In the genomic region with DNA sequence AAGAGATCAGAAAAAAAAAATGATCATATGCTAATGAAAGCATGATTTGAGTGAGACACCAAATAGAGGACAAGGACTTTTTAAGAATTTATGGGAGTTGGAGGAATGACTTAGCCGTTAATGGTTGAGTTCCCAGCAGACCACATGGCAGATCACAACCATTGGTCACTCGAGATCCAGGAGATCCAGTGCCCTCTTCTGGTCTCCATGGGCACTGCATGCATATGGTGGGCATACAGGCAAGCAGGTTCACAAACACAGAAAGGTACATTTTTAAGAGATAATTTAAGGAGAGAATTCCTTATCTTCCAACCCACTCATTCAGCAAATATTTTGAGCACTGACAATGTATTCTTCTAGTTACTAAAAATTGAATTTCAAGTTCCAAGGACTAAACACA, we compare ENCODE assay signal across 42 mouse cellular contexts. TPM values are rescaled to one million over a fixed set of nuclear protein-coding genes. Genes with fewer than 3 reads are reported as not detected.
DNase-seq lines count a peak whose midpoint lies in the region; ATAC-seq and TF ChIP-seq lines count a peak whose summit lies in the region.
"Had no signal": no experiment of that assay in that cellular context is flagged by ENCODE, and none has a peak within 500 bp of the region (broad histone marks: within the 10 kb centered on the region; RNA-seq: fewer than 3 reads in every experiment).

No protein-coding gene starts in this region.

- H3K9me3 ChIP-seq in liver, embryonic 14.5 days (ENCODE audit: control insufficient read depth, low read length) = no peaks in the 10 kb centered on the region
- no peaks in the 10 kb centered on the region for H3K9me3 ChIP-seq in liver, embryonic 11.5 days (ENCODE audit: control insufficient read depth, low read length)
- 0 out of 2 replicates have a peak, but pooled peaks cover 2% of the 10 kb centered on the region for H3K9me3 ChIP-seq in ES-Bruce4 (replicated peaks; ENCODE audit: control insufficient read depth, insufficient read depth, low read length, poor library complexity, severe bottlenecking)
- H3K9me3 ChIP-seq: forebrain, embryonic 13.5 days; heart, embryonic 10.5 days; heart, embryonic 15.5 days; hindbrain, embryonic 12.5 days; midbrain, embryonic 13.5 days; neural tube, embryonic 15.5 days had no signal

- no peak overlapping the region for H3K9ac ChIP-seq in heart, adult 2 months (ENCODE audit: low read depth, low read length)
- H3K9ac ChIP-seq in liver, embryonic 14.5 days (replicated peaks) = no peak overlapping the region
- no peak overlapping the region for H3K9ac ChIP-seq in liver, embryonic 11.5 days (ENCODE audit: low read depth, low read length)
- H3K9ac ChIP-seq in ES-Bruce4 (ENCODE audit: low read depth, poor library complexity, severe bottlenecking) = no peak overlapping the region
- H3K9ac ChIP-seq: forebrain, embryonic 13.5 days; heart, embryonic 15.5 days; hindbrain, embryonic 12.5 days; midbrain, embryonic 13.5 days; neural tube, embryonic 15.5 days had no signal

- WGBS in heart, adult 2 months = 91% methylated on average over 2 of the region's 2 CpGs
- 54% methylated on average over 2 of the region's 2 CpGs for WGBS in liver, embryonic 14.5 days (ENCODE audit: insufficient replicate concordance)
- WGBS in liver, embryonic 11.5 days = 86% methylated on average over 2 of the region's 2 CpGs

- no peaks in the 10 kb centered on the region for H3K36me3 ChIP-seq in heart, adult 2 months (ENCODE audit: control insufficient read depth, insufficient read depth, low read length)
- no peaks in the 10 kb centered on the region for H3K36me3 ChIP-seq in liver, embryonic 14.5 days (replicated peaks; ENCODE audit: control insufficient read depth, insufficient read depth, low read depth)
- no peaks in the 10 kb centered on the region for H3K36me3 ChIP-seq in liver, embryonic 11.5 days (ENCODE audit: control insufficient read depth, insufficient read depth, low read length)
- no peaks in the 10 kb centered on the region for H3K36me3 ChIP-seq in ES-Bruce4 (ENCODE audit: control insufficient read depth, insufficient read depth, low read length, poor library complexity, severe bottlenecking)
- H3K36me3 ChIP-seq: G1E; heart, embryonic 10.5 days; heart, embryonic 15.5 days had no signal

- no peak for DNase-seq in heart, adult 2 months
- no peak for DNase-seq in heart, postnatal 4 days
- DNase-seq in liver, embryonic 14.5 days (ENCODE audit: low read depth in 3 of 3, low spot score in 3 of 3) = no peak
- no peak for DNase-seq in liver, embryonic 11.5 days (ENCODE audit: low spot score)
- DNase-seq in ZHBTc4 (ENCODE audit: low read depth, low spot score) = peak; percentile 25
- DNase-seq in B cell, adult 2 months = no peak
- DNase-seq: adrenal gland, adult 2 months; cerebellum, postnatal 10 days; gastrocnemius, postnatal 14 days; kidney, adult 11 months; kidney, postnatal 36 days; layer of hippocampus, postnatal 36 days; lung, adult 18-20 months; lung, postnatal 4 days; retina, postnatal 1 day; right cerebral cortex, postnatal 14 days; thymus, adult 18-20 months; thymus, postnatal 36 days had no signal

- H3K4me1 ChIP-seq in heart, adult 2 months (ENCODE audit: control insufficient read depth, insufficient read depth, low read length) = peaks cover 1% of the 10 kb centered on the region; the same call in 1 of the 2 replicates
- H3K4me1 ChIP-seq in liver, embryonic 14.5 days (replicated peaks; ENCODE audit: control insufficient read depth in 2 of 2, insufficient read depth in 2 of 2, low read length in 1 of 2) = no peaks in the 10 kb centered on the region
- H3K4me1 ChIP-seq in liver, embryonic 11.5 days (replicated peaks; ENCODE audit: control insufficient read depth, insufficient read depth, low read length) = no peaks in the 10 kb centered on the region
- H3K4me1 ChIP-seq in ES-Bruce4 (ENCODE audit: control insufficient read depth, insufficient read depth, low read length) = no peaks in the 10 kb centered on the region
- H3K4me1 ChIP-seq: heart, embryonic 10.5 days; heart, embryonic 15.5 days; hindbrain, embryonic 12.5 days; megakaryocyte, embryonic 14.5 days; midbrain, embryonic 13.5 days had no signal

- no peak overlapping the region for H3K4me2 ChIP-seq in liver, embryonic 14.5 days (ENCODE audit: low read depth)
- H3K4me2 ChIP-seq in liver, embryonic 11.5 days = no peak overlapping the region
- H3K4me2 ChIP-seq: forebrain, embryonic 13.5 days; heart, embryonic 15.5 days; hindbrain, embryonic 12.5 days; midbrain, embryonic 13.5 days; neural tube, embryonic 15.5 days had no signal

- H3K4me3 ChIP-seq in heart, adult 2 months = no peak overlapping the region
- no peak overlapping the region for H3K4me3 ChIP-seq in liver, embryonic 14.5 days (ENCODE audit: insufficient read depth in 1 of 2, low read depth in 2 of 2, low read length in 2 of 2)
- no peak overlapping the region for H3K4me3 ChIP-seq in liver, embryonic 11.5 days (ENCODE audit: low read depth, low read length)
- H3K4me3 ChIP-seq in ES-Bruce4 (ENCODE audit: low read depth, low read length) = no peak overlapping the region
- H3K4me3 ChIP-seq: forebrain, embryonic 13.5 days; heart, embryonic 10.5 days; heart, embryonic 15.5 days; hindbrain, embryonic 12.5 days; megakaryocyte, embryonic 14.5 days; midbrain, embryonic 13.5 days; neural tube, embryonic 15.5 days had no signal

- 0 out of 2 replicates have a peak, but pooled peaks have one; percentile 12 for TF ChIP-seq CTCF in heart, adult 2 months (IDR thresholded peaks at IDR 0.05)
- 0 out of 2 replicates have a peak, but pooled peaks have one; percentile 7 for TF ChIP-seq CTCF in liver, embryonic 14.5 days (IDR thresholded peaks at IDR 0.05; ENCODE audit: low read depth)
- peak; percentile 3 for TF ChIP-seq CTCF in ES-Bruce4 (IDR thresholded peaks at IDR 0.05; ENCODE audit: low read depth, low read length)

- no peak for TF ChIP-seq POLR2A in heart, adult 2 months (IDR thresholded peaks at IDR 0.05; ENCODE audit: insufficient read depth, low read depth, low read length)
- TF ChIP-seq POLR2A in ES-Bruce4 (IDR thresholded peaks at IDR 0.05; ENCODE audit: insufficient read depth, low read length) = no peak

- no peaks in the 10 kb centered on the region for H3K27me3 ChIP-seq in heart, adult 2 months (ENCODE audit: control insufficient read depth, insufficient read depth, low read length)
- no peaks in the 10 kb centered on the region for H3K27me3 ChIP-seq in liver, embryonic 14.5 days (ENCODE audit: control insufficient read depth, insufficient read depth, low read length)
- no peaks in the 10 kb centered on the region for H3K27me3 ChIP-seq in liver, embryonic 11.5 days (replicated peaks; ENCODE audit: control insufficient read depth, insufficient read depth, low read length)
- no peaks in the 10 kb centered on the region for H3K27me3 ChIP-seq in ES-Bruce4 (ENCODE audit: control insufficient read depth, insufficient read depth, low read length, poor library complexity, severe bottlenecking)
- H3K27me3 ChIP-seq: forebrain, embryonic 13.5 days; heart, embryonic 15.5 days; hindbrain, embryonic 12.5 days; megakaryocyte, embryonic 14.5 days; midbrain, embryonic 13.5 days; neural tube, embryonic 15.5 days had no signal

- no peaks in the 10 kb centered on the region for H3K79me2 ChIP-seq in heart, adult 2 months (replicated peaks; ENCODE audit: control insufficient read depth, insufficient read depth, low read length)

- intact Hi-C loops in heart, adult 2 months (cut with DNase I) = no loop called here

- no peak overlapping the region for H3K27ac ChIP-seq in heart, adult 2 months
- no peak overlapping the region for H3K27ac ChIP-seq in liver, embryonic 14.5 days
- H3K27ac ChIP-seq in liver, embryonic 11.5 days (ENCODE audit: low read depth, low read length) = no peak overlapping the region
- H3K27ac ChIP-seq in ES-Bruce4 (ENCODE audit: insufficient read depth, low read length) = no peak overlapping the region
- H3K27ac ChIP-seq: forebrain, embryonic 13.5 days; heart, embryonic 10.5 days; heart, embryonic 15.5 days; hindbrain, embryonic 12.5 days; midbrain, embryonic 13.5 days had no signal

- TF ChIP-seq EP300 in heart, adult 2 months (IDR thresholded peaks at IDR 0.05; ENCODE audit: insufficient read depth, low read depth, low read length) = no peak
- no peak for TF ChIP-seq EP300 in liver, embryonic 14.5 days (IDR thresholded peaks at IDR 0.05; ENCODE audit: low read depth)
- no peak for TF ChIP-seq EP300 in ES-Bruce4 (IDR thresholded peaks at IDR 0.05; ENCODE audit: insufficient read depth, low read depth, low read length)

- no peak for ATAC-seq in liver, embryonic 14.5 days (ENCODE audit: insufficient read depth)
- ATAC-seq in liver, embryonic 11.5 days (replicated peaks; ENCODE audit: low FRiP score) = no peak
- ATAC-seq in erythroblast, adult 5-6 weeks (replicated peaks; ENCODE audit: low FRiP score, poor library complexity, severe bottlenecking) = no peak
- ATAC-seq: CD4-positive, CD25-positive, alpha-beta regulatory T cell, adult 4 months; forebrain, embryonic 13.5 days; lung, postnatal 0 days; midbrain, embryonic 13.5 days had no signal

RNA-seq across cellular contexts. Expression of gene Gm21954, which starts 22.9 kb away (rescaled TPM):
- total RNA-seq in heart, adult 2 months (2021) = not detected
- polyA plus RNA-seq in heart, adult 2 months (2012; rRNA removed) = not detected in 2 replicates
- total RNA-seq in heart, postnatal 4 days (2021) = not detected
- polyA plus RNA-seq in liver, embryonic 14.5 days (2012; rRNA removed) = not detected in 2 replicates
- not detected in 2 replicates for polyA plus RNA-seq in liver, embryonic 14.5 days (2014; fragmentation: Nextera tagmentation; extraction: Ambion mirVana)
- polyA plus RNA-seq in liver, embryonic 11.5 days (2014; fragmentation: Nextera tagmentation; extraction: Ambion mirVana) = not detected in 2 replicates
- polyA plus RNA-seq in ES-Bruce4 (2011; ENCODE audit: insufficient read depth, insufficient read length, low read depth, missing spikeins) = not detected in 2 replicates
- total RNA-seq in erythroblast, adult 5-6 weeks (2015; ENCODE audit: low replicate concordance) = not detected in 2 replicates
- total RNA-seq in erythroblast, adult 5-6 weeks (2017; ENCODE audit: low replicate concordance) = not detected in 2 replicates
- total RNA-seq: adrenal gland, adult 2 months; adrenal gland, postnatal 4 days; common myeloid progenitor, adult 5-6 weeks; G1E; gastrocnemius, postnatal 14 days; granulocyte monocyte progenitor cell, adult 5-6 weeks; heart, postnatal 25 days; layer of hippocampus, adult 8-10 months; layer of hippocampus, postnatal 36 days; left cerebral cortex, postnatal 14 days; liver, adult 2 months had no signal
- polyA plus RNA-seq: adrenal gland, adult 2 months; CD4-positive, CD25-positive, alpha-beta regulatory T cell, adult 4 months; embryonic facial prominence, embryonic 14.5 days; forebrain, embryonic 13.5 days; G1E; heart, embryonic 10.5 days; heart, embryonic 15.5 days; hindbrain, embryonic 12.5 days; kidney, embryonic 14.5 days; limb, embryonic 11.5 days; liver, adult 2 months; lung, postnatal 0 days; midbrain, embryonic 13.5 days; neural tube, embryonic 15.5 days; small intestine, adult 2 months; stomach, embryonic 14.5 days had no signal
